Mouse (Mus musculus) lung, embryonic 14.5 days (tissue): ENCODE results near the gene Lingo3. TPM values are rescaled to one million over a fixed set of nuclear protein-coding genes. Genes with fewer than 3 reads are reported as not detected.
"Not testable (repeated sequence)": the region's sequence is repeated elsewhere in the genome, so short reads cannot be mapped to it uniquely, and the experiment has no call there.

Experiments used
- ATAC-seq: fragments of 200-750 bp; cut with Nextera tagmentation; 2 replicates; pipeline ENCODE4 v1.8.0; 2017; ENCODE audit warnings: mild to moderate bottlenecking, moderate TSS enrichment, moderate library complexity; ENCODE audit not compliant: insufficient read depth
- DNase-seq: peaks from one replicate; pipeline ENCODE4 v3.0.0-alpha.2; 2015
- H3K27ac ChIP-seq: fragments of 300-500 bp; sonication (generic); 2 replicates; pipeline ENCODE4 v1.5.1; 2014; ENCODE audit warnings: low read depth, mild to moderate bottlenecking, moderate library complexity
- H3K27me3 ChIP-seq: fragments of 300-500 bp; sonication (generic); 2 replicates; pipeline ENCODE4 v1.6.1; 2014; ENCODE audit warnings: low read length, control low read depth; ENCODE audit not compliant: insufficient read depth
- H3K36me3 ChIP-seq: fragments of 300-500 bp; sonication (generic); 2 replicates; pipeline ENCODE4 v1.6.1; 2014; ENCODE audit warnings: control low read depth; ENCODE audit not compliant: insufficient read depth
- H3K4me1 ChIP-seq: fragments of 300-500 bp; sonication (generic); 2 replicates; pipeline ENCODE4 v1.6.1; 2014; ENCODE audit warnings: antibody characterized with exemption, control low read depth; ENCODE audit not compliant: insufficient read depth
- H3K4me2 ChIP-seq: fragments of 300-500 bp; sonication (generic); 2 replicates; pipeline ENCODE4 v1.6.1; 2014; ENCODE audit warnings: mild to moderate bottlenecking
- H3K4me3 ChIP-seq: fragments of 300-500 bp; sonication (generic); 2 replicates; pipeline ENCODE4 v1.5.1; 2014; ENCODE audit warnings: low read depth, low read length
- H3K9ac ChIP-seq: fragments of 300-500 bp; sonication (generic); 2 replicates; pipeline ENCODE4 v1.6.1; 2014
- H3K9me3 ChIP-seq: fragments of 300-500 bp; sonication (generic); 2 replicates; pipeline ENCODE4 v1.6.1; 2016; ENCODE audit warnings: low read depth, low read length, control low read depth
- CTCF ChIP-seq: IDR thresholded peaks from 2 replicates; pipeline ENCODE4 v1.5.1; 2016; ENCODE audit warnings: antibody characterized with exemption, low read depth
- WGBS: fragments of 180-500 bp; shearing (Covaris S2); extraction: QIAGEN DNeasy Blood & Tissue Kit; methylation state at CpG from one replicate; pipeline ENCODE4 v1.1.7; 2014; 5-methylcytosine and 5-hydroxymethylcytosine counted together
- polyA plus RNA-seq: library from polyadenylated mRNA; unstranded; fragments of >200 nt; fragmentation: Nextera tagmentation; extraction: Ambion mirVana; gene quantifications from 2 replicates; pipeline ENCODE4 v1.2.1, GENCODE M21; 2014

Lingo3 gene
- polyA plus RNA-seq, 1 experiment from 2014 or later: 0.17 TPM

GRCm38 (mm10) chr10:80836949-80837379 lies 6.9 kb downstream of the Lingo3 start:
- 48% methylated on average over 7 of the region's 7 CpGs for WGBS

GRCm38 (mm10) chr10:80835617-80836016 lies 8.2 kb downstream of the Lingo3 start:
- Histone ChIP-seq H3K27ac (no peak overlapping the region), H3K27me3 (peaks cover 42% of the 10 kb centered on the region), H3K36me3 (peaks cover under 1% of the 10 kb centered on the region), H3K9me3 (no peaks in the 10 kb centered on the region), H3K4me1 (no peaks in the 10 kb centered on the region), H3K9ac (no peak overlapping the region), H3K4me2 (no peak overlapping the region), H3K4me3 (no peak overlapping the region)
- TF ChIP-seq CTCF: no peak
- ATAC-seq (no peak), DNase-seq (no peak)
- WGBS: 47% methylated on average over 30 of the region's 30 CpGs

More at GRCm38 (mm10) chr10:80836949-80837379, 6.9 kb downstream of the Lingo3 start:
- Histone ChIP-seq H3K4me2 (no peak overlapping the region), H3K4me3 (no peak overlapping the region), H3K9me3 (no peaks in the 10 kb centered on the region), H3K27me3 (peaks cover 44% of the 10 kb centered on the region), H3K9ac (no peak overlapping the region), H3K36me3 (no peaks in the 10 kb centered on the region), H3K27ac (no peak overlapping the region), H3K4me1 (no peaks in the 10 kb centered on the region)
- DNase-seq (no peak), ATAC-seq (no peak)
- TF ChIP-seq CTCF: no peak

- DNase-seq (no peak), ATAC-seq (no peak)
- no peaks in the 10 kb centered on the region for H3K9me3 ChIP-seq
- 59% methylated on average over 7 of the region's 7 CpGs for WGBS
- H3K4me2 ChIP-seq: no peak overlapping the region
- H3K36me3 ChIP-seq: peaks cover 24% of the 10 kb centered on the region
- TF ChIP-seq CTCF: no peak
- H3K4me3 ChIP-seq: no peak overlapping the region
- peaks cover 42% of the 10 kb centered on the region for H3K27me3 ChIP-seq
- no peak overlapping the region for H3K27ac ChIP-seq
- no peak overlapping the region for H3K9ac ChIP-seq
- H3K4me1 ChIP-seq: no peaks in the 10 kb centered on the region
Measured at GRCm38 (mm10) chr10:80832818-80833217, 11.0 kb downstream of the Lingo3 start.

- no peak overlapping the region for H3K9ac ChIP-seq
- ATAC-seq: 0 out of 2 replicates have a peak, but pooled peaks have one; percentile 2
- WGBS: 4% methylated on average over 9 of the region's 9 CpGs
Measured at GRCm38 (mm10) chr10:80831136-80831535, 12.7 kb downstream of the Lingo3 start.

GRCm38 (mm10) chr10:80829359-80830278 lies 14.2 kb downstream of the Lingo3 start:
- peaks cover 24% of the 10 kb centered on the region for H3K36me3 ChIP-seq
- no peak overlapping the region for H3K9ac ChIP-seq
- ATAC-seq: no peak
- peaks cover 14% of the 10 kb centered on the region for H3K27me3 ChIP-seq
- no peak for TF ChIP-seq CTCF
- no peak for DNase-seq
- no peaks in the 10 kb centered on the region for H3K9me3 ChIP-seq
- WGBS: 61% methylated on average over 1 of the region's 1 CpGs
- H3K4me1 ChIP-seq: no peaks in the 10 kb centered on the region
- no peak overlapping the region for H3K4me2 ChIP-seq
- no peak overlapping the region for H3K27ac ChIP-seq
- no peak overlapping the region for H3K4me3 ChIP-seq

More at GRCm38 (mm10) chr10:80831136-80831535, 12.7 kb downstream of the Lingo3 start:
- Histone ChIP-seq H3K4me3 (no peak overlapping the region), H3K27ac (no peak overlapping the region), H3K4me2 (no peak overlapping the region), H3K27me3 (peaks cover 29% of the 10 kb centered on the region), H3K36me3 (peaks cover 24% of the 10 kb centered on the region), H3K9me3 (no peaks in the 10 kb centered on the region), H3K4me1 (no peaks in the 10 kb centered on the region)
- TF ChIP-seq CTCF: no peak
- DNase-seq: peak; percentile 78

GRCm38 (mm10) chr10:80828587-80828986 lies 15.3 kb downstream of the Lingo3 start:
- Histone ChIP-seq H3K4me3 (peak overlapping the region; percentile 65; the same call in 1 of the 2 replicates), H3K36me3 (peaks cover 24% of the 10 kb centered on the region), H3K4me2 (peak overlapping the region; percentile 97)
- DNase-seq, H3K27ac ChIP-seq, ATAC-seq, H3K9me3 ChIP-seq, H3K27me3 ChIP-seq, H3K4me1 ChIP-seq, H3K9ac ChIP-seq: not testable (repeated sequence)
- WGBS: 79% methylated on average over 9 of the region's 9 CpGs

GRCm38 (mm10) chr10:80827870-80828420 lies 15.9 kb downstream of the Lingo3 start:
- H3K4me2 ChIP-seq: peak overlapping the region; percentile 97
- no peak overlapping the region for H3K27ac ChIP-seq
- H3K36me3 ChIP-seq: peaks cover 24% of the 10 kb centered on the region
- TF ChIP-seq CTCF: no peak
- H3K4me3 ChIP-seq: peak overlapping the region; percentile 65
- DNase-seq: no peak
- H3K9me3 ChIP-seq: no peaks in the 10 kb centered on the region
- H3K4me1 ChIP-seq: no peaks in the 10 kb centered on the region
- H3K9ac ChIP-seq: peak overlapping the region; percentile 85
- H3K27me3 ChIP-seq: no peaks in the 10 kb centered on the region
- 64% methylated on average over 8 of the region's 10 CpGs for WGBS
- ATAC-seq: no peak
